Mouse (Mus musculus): ENCODE measurements around the gene Inpp5e. TPM values are rescaled to one million over a fixed set of nuclear protein-coding genes. Genes with fewer than 3 reads are reported as not detected.

Inpp5e gene
- polyA plus RNA-seq, 1 experiment = 60.2 TPM

- Histone ChIP-seq H3K27me3 (ENCODE audit: control insufficient read depth, insufficient read depth, low read length) (no peaks in the 10 kb centered on the region), H3K4me1 (ENCODE audit: control insufficient read depth, insufficient read depth, low read length) (no peaks in the 10 kb centered on the region), H3K4me3 (replicated peaks; ENCODE audit: insufficient read depth, low read depth, low read length) (no peak overlapping the region), H3K27ac (ENCODE audit: insufficient read depth, low read length) (no peak overlapping the region)
- 93% methylated on average over 8 of the region's 8 CpGs for WGBS
- TF ChIP-seq POLR2A (IDR thresholded peaks at IDR 0.05; ENCODE audit: borderline replicate concordance, insufficient read depth, low read length) (no peak), CTCF (IDR thresholded peaks at IDR 0.05; ENCODE audit: borderline replicate concordance, insufficient read depth, low read depth, low read length) (no peak)
- DNase-seq = no peak
These were observed 36.6 kb downstream of the Inpp5e start for GRCm38 (mm10) chr2:26372396-26372795.

GRCm38 (mm10) chr2:26368572-26368971 lies 40.4 kb downstream of the Inpp5e start:
- H3K4me3 ChIP-seq (replicated peaks; ENCODE audit: insufficient read depth, low read depth, low read length) = no peak overlapping the region
- peaks cover 18% of the 10 kb centered on the region for H3K4me1 ChIP-seq (ENCODE audit: control insufficient read depth, insufficient read depth, low read length)
- H3K27ac ChIP-seq (ENCODE audit: insufficient read depth, low read length) = no peak overlapping the region
- 48% methylated on average over 1 of the region's 1 CpGs for WGBS
- H3K27me3 ChIP-seq (ENCODE audit: control insufficient read depth, insufficient read depth, low read length) = no peaks in the 10 kb centered on the region
- TF ChIP-seq POLR2A (IDR thresholded peaks at IDR 0.05; ENCODE audit: borderline replicate concordance, insufficient read depth, low read length) (no peak), CTCF (IDR thresholded peaks at IDR 0.05; ENCODE audit: borderline replicate concordance, insufficient read depth, low read depth, low read length) (no peak)
- DNase-seq = no peak

- H3K4me1 ChIP-seq (ENCODE audit: control insufficient read depth, insufficient read depth, low read length) = peaks cover 18% of the 10 kb centered on the region
- no peak overlapping the region for H3K4me3 ChIP-seq (replicated peaks; ENCODE audit: insufficient read depth, low read depth, low read length)
- WGBS = 90% methylated on average over 6 of the region's 6 CpGs
- no peak for DNase-seq
- TF ChIP-seq POLR2A (IDR thresholded peaks at IDR 0.05; ENCODE audit: borderline replicate concordance, insufficient read depth, low read length) = no peak
- TF ChIP-seq CTCF (IDR thresholded peaks at IDR 0.05; ENCODE audit: borderline replicate concordance, insufficient read depth, low read depth, low read length) = no peak
- H3K27ac ChIP-seq (ENCODE audit: insufficient read depth, low read length) = no peak overlapping the region
- no peaks in the 10 kb centered on the region for H3K27me3 ChIP-seq (ENCODE audit: control insufficient read depth, insufficient read depth, low read length)
These were observed 41.1 kb downstream of the Inpp5e start for GRCm38 (mm10) chr2:26367911-26368310.

GRCm38 (mm10) chr2:26364738-26365465 lies 44.1 kb downstream of the Inpp5e start:
- Histone ChIP-seq H3K4me3 (replicated peaks; ENCODE audit: insufficient read depth, low read depth, low read length) (no peak overlapping the region), H3K27ac (ENCODE audit: insufficient read depth, low read length) (no peak overlapping the region), H3K27me3 (ENCODE audit: control insufficient read depth, insufficient read depth, low read length) (no peaks in the 10 kb centered on the region), H3K4me1 (ENCODE audit: control insufficient read depth, insufficient read depth, low read length) (peaks cover 21% of the 10 kb centered on the region)
- WGBS = 12% methylated on average over 10 of the region's 10 CpGs
- peak; percentile 70 to 72 for DNase-seq
- TF ChIP-seq CTCF (IDR thresholded peaks at IDR 0.05; ENCODE audit: borderline replicate concordance, insufficient read depth, low read depth, low read length) (no peak), POLR2A (IDR thresholded peaks at IDR 0.05; ENCODE audit: borderline replicate concordance, insufficient read depth, low read length) (no peak)

- H3K27me3 ChIP-seq (ENCODE audit: control insufficient read depth, insufficient read depth, low read length) = no peaks in the 10 kb centered on the region
- DNase-seq = no peak
- TF ChIP-seq CTCF (IDR thresholded peaks at IDR 0.05; ENCODE audit: borderline replicate concordance, insufficient read depth, low read depth, low read length) (no peak), POLR2A (IDR thresholded peaks at IDR 0.05; ENCODE audit: borderline replicate concordance, insufficient read depth, low read length) (no peak)
- H3K27ac ChIP-seq (ENCODE audit: insufficient read depth, low read length) = no peak overlapping the region
- H3K4me1 ChIP-seq (ENCODE audit: control insufficient read depth, insufficient read depth, low read length) = peaks cover 24% of the 10 kb centered on the region
- H3K4me3 ChIP-seq (replicated peaks; ENCODE audit: insufficient read depth, low read depth, low read length) = no peak overlapping the region
- 84% methylated on average over 5 of the region's 5 CpGs for WGBS
These were observed 45.5 kb downstream of the Inpp5e start for GRCm38 (mm10) chr2:26363481-26363880.

- 71% methylated on average over 5 of the region's 5 CpGs for WGBS
- no peak for TF ChIP-seq CTCF (IDR thresholded peaks at IDR 0.05; ENCODE audit: borderline replicate concordance, insufficient read depth, low read depth, low read length)
- no peak for TF ChIP-seq POLR2A (IDR thresholded peaks at IDR 0.05; ENCODE audit: borderline replicate concordance, insufficient read depth, low read length)
- Histone ChIP-seq H3K4me1 (ENCODE audit: control insufficient read depth, insufficient read depth, low read length) (peaks cover 24% of the 10 kb centered on the region), H3K27me3 (ENCODE audit: control insufficient read depth, insufficient read depth, low read length) (no peaks in the 10 kb centered on the region), H3K27ac (ENCODE audit: insufficient read depth, low read length) (no peak overlapping the region), H3K4me3 (replicated peaks; ENCODE audit: insufficient read depth, low read depth, low read length) (no peak overlapping the region)
- no peak for DNase-seq
These were observed 46.0 kb downstream of the Inpp5e start for GRCm38 (mm10) chr2:26362991-26363390.

- H3K4me3 ChIP-seq (replicated peaks; ENCODE audit: insufficient read depth, low read depth, low read length) = no peak within 1 kb of the TSS
- TF ChIP-seq POLR2A (IDR thresholded peaks at IDR 0.05; ENCODE audit: borderline replicate concordance, insufficient read depth, low read length) (no peak), CTCF (IDR thresholded peaks at IDR 0.05; ENCODE audit: borderline replicate concordance, insufficient read depth, low read depth, low read length) (no peak)
- no peaks in the 10 kb centered on the region for H3K27me3 ChIP-seq (ENCODE audit: control insufficient read depth, insufficient read depth, low read length)
- H3K4me1 ChIP-seq (ENCODE audit: control insufficient read depth, insufficient read depth, low read length) = peaks cover 30% of the 10 kb centered on the region
- peak in 1 of 2 experiments; percentile 14 for DNase-seq
- whole genome bisulfite sequencing = 58% methylated on average over 3 of the region's 3 CpGs
- H3K27ac ChIP-seq (ENCODE audit: insufficient read depth, low read length) = no peak within 1 kb of the TSS
These were observed 48.2 kb downstream of the Inpp5e start, which contains the start of gene Card9 for GRCm38 (mm10) chr2:26360772-26361171. TSS of gene Card9 (minus strand) at chr2:26360918.

- DNase-seq = no peak
- Histone ChIP-seq H3K4me1 (ENCODE audit: control insufficient read depth, insufficient read depth, low read length) (peaks cover 30% of the 10 kb centered on the region), H3K27ac (ENCODE audit: insufficient read depth, low read length) (no peak overlapping the region), H3K27me3 (ENCODE audit: control insufficient read depth, insufficient read depth, low read length) (no peaks in the 10 kb centered on the region), H3K4me3 (replicated peaks; ENCODE audit: insufficient read depth, low read depth, low read length) (no peak overlapping the region)
- 5% methylated on average over 6 of the region's 6 CpGs for WGBS
- no peak for TF ChIP-seq POLR2A (IDR thresholded peaks at IDR 0.05; ENCODE audit: borderline replicate concordance, insufficient read depth, low read length)
- TF ChIP-seq CTCF (IDR thresholded peaks at IDR 0.05; ENCODE audit: borderline replicate concordance, insufficient read depth, low read depth, low read length) = no peak
These were observed 49.0 kb downstream of the Inpp5e start for GRCm38 (mm10) chr2:26359983-26360382.
